Mouse (Mus musculus): Measurements from ENCODE around the gene Sec23a.

The Sec23a gene

DNA sequence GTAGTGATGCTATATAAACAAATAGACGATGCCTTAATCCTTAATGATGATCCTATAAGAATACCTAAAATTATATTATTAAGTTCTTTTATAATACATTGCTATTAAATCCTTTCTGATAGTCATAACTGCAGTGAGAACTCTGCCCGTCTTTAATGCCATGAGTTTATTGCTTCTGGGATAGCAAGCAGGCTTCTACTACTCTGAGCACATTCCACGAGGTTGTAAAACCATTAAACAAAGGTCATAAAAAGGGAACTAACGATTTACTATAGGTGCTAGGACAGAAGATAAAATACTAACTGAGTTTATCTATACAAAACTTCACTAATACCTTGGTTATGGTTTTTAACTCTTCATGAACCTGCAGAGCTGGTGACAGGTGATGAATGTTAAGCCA, 69.3 kb downstream of the Sec23a start:
- Histone ChIP-seq H3K27me3 (ENCODE audit: control insufficient read depth, insufficient read depth, low read length, poor library complexity, severe bottlenecking) (no peaks in the 10 kb centered on the region), H3K36me3 (ENCODE audit: control insufficient read depth, insufficient read depth, low read length, poor library complexity, severe bottlenecking) (no peaks in the 10 kb centered on the region)
- DNase-seq (ENCODE audit: low read depth, low spot score) = no peak

DNA sequence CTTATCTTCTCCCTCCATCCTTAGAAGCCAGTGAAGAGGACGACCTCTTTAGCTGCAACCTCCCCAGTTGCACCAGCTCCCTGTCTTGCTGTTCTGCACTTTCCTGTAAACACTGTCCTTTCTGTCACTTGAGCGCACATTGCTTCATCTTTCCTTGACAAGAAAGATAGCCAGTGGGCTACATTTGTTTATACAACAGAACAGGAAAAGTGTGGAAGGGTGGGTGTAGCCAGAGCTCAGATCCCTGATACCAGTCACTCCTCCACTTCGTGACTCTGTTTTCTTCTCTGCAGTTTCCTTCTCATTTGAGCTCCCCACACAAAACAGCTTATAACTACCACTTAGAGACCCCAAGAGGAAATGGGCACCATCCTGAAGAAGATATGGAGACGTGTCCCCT, 77.2 kb downstream of the Sec23a start:
- Histone ChIP-seq H3K36me3 (ENCODE audit: control insufficient read depth, insufficient read depth, low read length, poor library complexity, severe bottlenecking) (no peaks in the 10 kb centered on the region), H3K27me3 (ENCODE audit: control insufficient read depth, insufficient read depth, low read length, poor library complexity, severe bottlenecking) (no peaks in the 10 kb centered on the region)
- DNase-seq (ENCODE audit: low read depth, low spot score) = no peak

DNA sequence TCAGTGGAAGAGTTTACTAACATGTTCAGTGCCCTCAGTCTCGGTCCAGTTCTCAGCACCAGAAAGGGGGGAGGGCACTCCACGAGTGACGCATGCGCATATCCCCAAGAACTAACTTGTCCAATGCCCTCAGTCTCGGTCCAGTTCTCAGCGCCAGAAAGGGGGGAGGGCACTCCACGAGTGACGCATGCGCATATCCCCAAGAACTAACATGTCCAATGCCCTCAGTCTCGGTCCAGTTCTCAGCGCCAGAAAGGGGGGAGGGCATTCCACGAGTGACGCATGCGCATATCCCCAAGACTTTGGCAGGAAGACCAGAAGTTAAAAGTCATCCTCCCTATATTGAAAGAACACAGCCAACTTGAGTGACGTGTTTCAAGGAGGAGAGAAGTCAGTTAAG, 86.8 kb downstream of the Sec23a start:
- no peak for DNase-seq (ENCODE audit: low read depth, low spot score)
- Histone ChIP-seq H3K27me3 (ENCODE audit: control insufficient read depth, insufficient read depth, low read length, poor library complexity, severe bottlenecking) (no peaks in the 10 kb centered on the region), H3K36me3 (ENCODE audit: control insufficient read depth, insufficient read depth, low read length, poor library complexity, severe bottlenecking) (no peaks in the 10 kb centered on the region)

DNA sequence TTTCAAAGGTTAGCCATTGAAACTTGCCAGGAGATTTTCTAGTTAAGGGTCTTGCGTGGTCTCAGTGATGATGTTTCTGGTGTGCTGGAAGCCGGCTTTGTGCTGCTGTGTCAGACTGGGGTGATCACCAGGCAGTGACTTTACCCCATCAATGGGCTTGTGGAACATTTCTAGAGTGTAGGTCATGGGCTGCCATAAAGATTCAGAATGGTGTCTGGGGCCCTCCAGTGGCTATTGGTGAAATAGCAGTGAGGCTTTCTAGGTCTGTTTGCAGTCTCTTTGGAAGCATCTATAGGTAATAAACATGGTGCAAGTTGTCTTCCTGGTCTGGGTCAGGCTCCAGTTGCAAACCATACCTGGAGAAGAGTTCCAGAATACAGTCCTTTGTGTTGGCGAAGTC, 87.8 kb downstream of the Sec23a start:
- DNase-seq (ENCODE audit: low read depth, low spot score) = peak; percentile 12
- Histone ChIP-seq H3K27me3 (ENCODE audit: control insufficient read depth, insufficient read depth, low read length, poor library complexity, severe bottlenecking) (no peaks in the 10 kb centered on the region), H3K36me3 (ENCODE audit: control insufficient read depth, insufficient read depth, low read length, poor library complexity, severe bottlenecking) (no peaks in the 10 kb centered on the region)

DNA sequence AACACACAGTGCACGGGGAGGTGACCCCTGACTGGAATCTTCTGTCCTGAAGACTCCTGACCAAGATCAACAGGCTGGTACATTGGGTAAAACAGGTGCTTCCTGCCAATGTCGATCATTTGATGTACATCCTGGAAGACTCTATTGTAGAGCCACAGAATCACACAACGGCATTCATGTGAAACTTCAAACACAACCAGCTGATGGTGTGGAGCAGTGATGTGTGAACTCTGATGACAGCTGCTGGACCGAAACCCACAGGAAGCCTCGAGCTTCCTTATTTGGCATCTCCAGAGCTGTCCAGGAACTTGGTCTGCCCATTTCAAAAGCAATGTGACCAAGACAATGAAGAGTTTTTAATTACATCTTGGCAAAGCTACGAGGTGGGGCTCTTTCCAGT, 91.0 kb downstream of the Sec23a start:
- peak; percentile 66 for DNase-seq (ENCODE audit: low read depth, low spot score)
- Histone ChIP-seq H3K36me3 (ENCODE audit: control insufficient read depth, insufficient read depth, low read length, poor library complexity, severe bottlenecking) (no peaks in the 10 kb centered on the region), H3K27me3 (ENCODE audit: control insufficient read depth, insufficient read depth, low read length, poor library complexity, severe bottlenecking) (no peaks in the 10 kb centered on the region)

DNA sequence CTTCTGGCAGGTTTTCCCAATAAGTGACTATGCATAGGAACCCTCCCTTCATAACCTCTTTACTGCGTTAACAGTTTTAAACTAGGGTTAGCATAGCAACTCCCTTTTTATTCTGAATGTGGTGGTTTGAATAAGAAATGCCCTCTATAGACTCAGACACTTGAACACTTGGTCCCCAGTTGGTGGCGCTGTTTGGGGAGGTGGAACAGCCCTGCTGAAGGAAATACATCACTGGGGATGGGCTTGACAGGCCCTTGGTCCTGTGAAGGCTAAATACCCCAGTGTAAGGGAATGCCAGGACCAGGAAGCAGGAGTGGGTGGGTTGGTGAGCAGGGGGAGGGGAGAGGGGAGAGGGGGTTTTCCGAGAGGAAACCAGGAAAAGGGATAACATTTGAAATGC, 92.3 kb downstream of the Sec23a start:
- Histone ChIP-seq H3K27me3 (ENCODE audit: control insufficient read depth, insufficient read depth, low read length, poor library complexity, severe bottlenecking) (no peaks in the 10 kb centered on the region), H3K36me3 (ENCODE audit: control insufficient read depth, insufficient read depth, low read length, poor library complexity, severe bottlenecking) (no peaks in the 10 kb centered on the region)
- peak; percentile 3 for DNase-seq (ENCODE audit: low read depth, low spot score)

DNA sequence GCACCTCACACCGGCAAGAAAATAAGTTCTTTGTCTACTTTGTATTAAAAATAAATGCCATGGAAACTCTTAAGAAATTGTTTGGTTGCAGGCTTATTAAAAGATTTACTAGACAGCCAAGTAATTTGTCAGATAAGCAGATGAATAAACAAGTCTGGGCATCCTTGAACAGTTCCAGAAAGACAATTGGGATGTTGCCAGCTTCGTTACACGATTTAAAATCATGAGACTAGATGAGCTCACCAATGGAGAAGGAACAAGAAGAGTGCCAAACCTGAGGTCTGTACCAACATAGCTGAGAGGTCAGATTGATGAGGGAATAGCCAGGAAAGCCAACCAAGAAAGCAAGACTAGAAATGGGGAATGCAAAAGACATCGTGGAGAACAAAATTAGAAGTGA, 102.0 kb downstream of the Sec23a start:
- no peaks in the 10 kb centered on the region for H3K27me3 ChIP-seq (ENCODE audit: control insufficient read depth, insufficient read depth, low read length, poor library complexity, severe bottlenecking)
- no peak for DNase-seq (ENCODE audit: low read depth, low spot score)
- no peaks in the 10 kb centered on the region for H3K36me3 ChIP-seq (ENCODE audit: control insufficient read depth, insufficient read depth, low read length, poor library complexity, severe bottlenecking)
